Comparison of ENCODE assay signal across 9 mouse cellular contexts in genomic region chr14:25634328-25634727, GRCm38 (mm10). TPM values are rescaled to one million over a fixed set of nuclear protein-coding genes. Genes with fewer than 3 reads are reported as not detected.
DNase-seq lines count a peak whose midpoint lies in the region; ATAC-seq and TF ChIP-seq lines count a peak whose summit lies in the region.
"Had no signal": no experiment of that assay in that cellular context is flagged by ENCODE, and none has a peak within 500 bp of the region (broad histone marks: within the 10 kb centered on the region; RNA-seq: fewer than 3 reads in every experiment).

No protein-coding gene starts in this region.

- no peak for TF ChIP-seq CTCF in kidney, adult 2 months (conservative IDR thresholded peaks at IDR 0.05; ENCODE audit: insufficient read depth, insufficient read length, low read depth, low read length)

- H3K9me3 ChIP-seq in midbrain, embryonic 10.5 days (replicated peaks): no peaks in the 10 kb centered on the region

- H3K27me3 ChIP-seq in kidney, adult 2 months (replicated peaks; ENCODE audit: control insufficient read depth, insufficient read depth, low read length): no peaks in the 10 kb centered on the region
- no peaks in the 10 kb centered on the region for H3K27me3 ChIP-seq in midbrain, embryonic 10.5 days (ENCODE audit: low read depth, poor library complexity, severe bottlenecking)

- H3K27ac ChIP-seq in kidney, adult 2 months (ENCODE audit: insufficient read depth, low read depth, low read length): no peak overlapping the region
- H3K27ac ChIP-seq in midbrain, embryonic 10.5 days (replicated peaks): peak overlapping the region; percentile 5; the same call in 1 of the 2 replicates

- H3K36me3 ChIP-seq in kidney, adult 2 months (ENCODE audit: control insufficient read depth, insufficient read depth, low read length): no peaks in the 10 kb centered on the region
- peaks cover 89% of the 10 kb centered on the region for H3K36me3 ChIP-seq in midbrain, embryonic 10.5 days
- H3K36me3 ChIP-seq: G1E had no signal

- intact Hi-C loops in left cerebral cortex, postnatal 14 days (cut with DNase I): no loop called here

- 0 out of 2 replicates have a peak, but pooled peaks cover 3% of the 10 kb centered on the region for H3K4me1 ChIP-seq in kidney, adult 2 months (ENCODE audit: control insufficient read depth, insufficient read depth, low read length)
- peaks cover 40% of the 10 kb centered on the region for H3K4me1 ChIP-seq in midbrain, embryonic 10.5 days

- peak; percentile 34 for DNase-seq in kidney, adult 2 months
- DNase-seq in kidney, adult 8-10 months: no peak
- DNase-seq in adrenal gland, postnatal 36 days: peak; percentile 52 to 58
- DNase-seq in midbrain, embryonic 10.5 days (ENCODE audit: low spot score): no peak
- DNase-seq in spleen, postnatal 14 days (ENCODE audit: low spot score in 2 of 2): no peak
- DNase-seq in left cerebral cortex, postnatal 14 days (ENCODE audit: low spot score in 2 of 2): no peak
- no peak for DNase-seq in thymus, postnatal 10 days (ENCODE audit: low spot score in 2 of 2)

- TF ChIP-seq POLR2A in kidney, adult 2 months (IDR thresholded peaks at IDR 0.05; ENCODE audit: low read depth, low read length): no peak

- H3K4me3 ChIP-seq in kidney, adult 2 months (ENCODE audit: insufficient read depth, low read depth, low read length): no peak overlapping the region
- H3K4me3 ChIP-seq in midbrain, embryonic 10.5 days: no peak overlapping the region

- peak; percentile 69 to 74 for ATAC-seq in hematopoietic stem cell, adult 5-6 weeks (replicated peaks in 1 of 2; ENCODE audit: insufficient read depth in 1 of 2, low FRiP score in 2 of 2, low TSS enrichment in 1 of 2, low read depth in 1 of 2, poor library complexity in 2 of 2, severe bottlenecking in 2 of 2)

- 40% methylated on average over 9 of the region's 9 CpGs for WGBS in kidney, adult 2 months
- WGBS in midbrain, embryonic 10.5 days: 86% methylated on average over 9 of the region's 9 CpGs

RNA-seq across cellular contexts. Expression of gene Ppif, which starts 59.6 kb away (rescaled TPM):
- 164 and 168 TPM in 2 replicates for polyA plus RNA-seq in kidney, adult 2 months (2012; rRNA removed)
- 10 to 100 TPM; 24.4 to 27.7 TPM for total RNA-seq in adrenal gland, postnatal 36 days (2021)
- 29.5 and 40.3 TPM in 2 replicates for total RNA-seq in hematopoietic stem cell, adult 5-6 weeks (2017)
- 54.7 and 56.1 TPM in 2 replicates for polyA plus RNA-seq in midbrain, embryonic 10.5 days (2016; fragmentation: Nextera tagmentation; extraction: Ambion mirVana)
- total RNA-seq in left cerebral cortex, postnatal 14 days (2021): 10 to 100 TPM; 23.5 to 25.2 TPM

Comparison
In these comparisons a context has a peak if more than half of its experiments do, and no peak if none do; other contexts are left out.
1. DNase-seq: peak in kidney, adult 2 months (single experiment) and adrenal gland, postnatal 36 days (2 of 2); none in kidney, adult 8-10 months (0 of 2), midbrain, embryonic 10.5 days (single experiment), spleen, postnatal 14 days (0 of 2), left cerebral cortex, postnatal 14 days (0 of 2) and thymus, postnatal 10 days (0 of 2).